Mouse (Mus musculus): ENCODE data around the gene Adam15.

- no peak for TF ChIP-seq ZC3H11A (IDR thresholded peaks at IDR 0.05; ENCODE audit: borderline replicate concordance, low read depth, low read length)
- no peak for TF ChIP-seq HCFC1 (IDR thresholded peaks at IDR 0.05; ENCODE audit: borderline replicate concordance, insufficient read depth, low read length)
- TF ChIP-seq MAFK (IDR thresholded peaks at IDR 0.05; ENCODE audit: insufficient read depth, low read depth, low read length), result no peak
- TF ChIP-seq ZNF384 (IDR thresholded peaks at IDR 0.05; ENCODE audit: low read depth, low read length), result no peak
- no peak for TF ChIP-seq CHD2 (IDR thresholded peaks at IDR 0.05; ENCODE audit: low read depth, low read length)
Observed at GRCm38 (mm10) chr3:89367338-89367737, 17.5 kb upstream of the Adam15 start.

Data from ES-E14 (cell line).